ENCODE assay signal across 8 mouse cellular contexts in genomic region chr11:59201216-59202002, GRCm38 (mm10). TPM values are rescaled to one million over a fixed set of nuclear protein-coding genes. Genes with fewer than 3 reads are reported as not detected.
A peak's percentile ranks its signal among the peaks of the same experiment; 100 is the strongest.
DNase-seq lines count a peak whose midpoint lies in the region; ATAC-seq and TF ChIP-seq lines count a peak whose summit lies in the region.

No protein-coding gene starts in this region.

- H3K27ac ChIP-seq in left cerebral cortex, adult 2 months, result no peak overlapping the region; the same call in 1 of the 2 replicates
- peak overlapping the region; percentile 85 for H3K27ac ChIP-seq in embryonic facial prominence, embryonic 10.5 days (replicated peaks)
- peak overlapping the region; percentile 64 for H3K27ac ChIP-seq in intestine, postnatal 0 days (ENCODE audit: low read depth, low read length)
- H3K27ac ChIP-seq in neural tube, embryonic 14.5 days (ENCODE audit: low read depth, low read length), result no peak overlapping the region

- intact Hi-C loops in left cerebral cortex, adult 2 months (cut with DNase I), result loop anchor here (1.0 kb wide), 1 partner anchor 10 kb away; no protein-coding TSS in a partner anchor

- no peak for ATAC-seq in intestine, postnatal 0 days
- no peak for ATAC-seq in neural tube, embryonic 14.5 days (ENCODE audit: low read depth)

- DNase-seq in left cerebral cortex, adult 2 months (ENCODE audit: extremely low spot score in 1 of 2, low spot score in 2 of 2), result no peak
- DNase-seq in left cerebral cortex, adult 9 months (ENCODE audit: low spot score in 2 of 2), result no peak
- no peak for DNase-seq in embryonic facial prominence, embryonic 10.5 days (ENCODE audit: low spot score)
- DNase-seq in urinary bladder, postnatal 14 days (ENCODE audit: low spot score), result no peak
- DNase-seq in frontal cortex, adult 2 months (ENCODE audit: extremely low spot score in 1 of 2, low spot score in 1 of 2), result no peak
- no peak for DNase-seq in cerebellum, postnatal 14 days

- TF ChIP-seq CTCF in left cerebral cortex, adult 2 months (IDR thresholded peaks at IDR 0.05), result no peak
- TF ChIP-seq CTCF in intestine, postnatal 0 days (IDR thresholded peaks at IDR 0.05; ENCODE audit: low read depth), result no peak

- H3K4me2 ChIP-seq in intestine, postnatal 0 days (replicated peaks; ENCODE audit: low read depth), result peak overlapping the region; percentile 87
- peak overlapping the region; percentile 91 for H3K4me2 ChIP-seq in neural tube, embryonic 14.5 days (ENCODE audit: low read depth, low read length)

- H3K27me3 ChIP-seq in embryonic facial prominence, embryonic 10.5 days (replicated peaks; ENCODE audit: low read depth, poor library complexity, severe bottlenecking), result no peaks in the 10 kb centered on the region
- H3K27me3 ChIP-seq in intestine, postnatal 0 days (replicated peaks; ENCODE audit: control insufficient read depth, insufficient read depth, low read length), result no peaks in the 10 kb centered on the region
- H3K27me3 ChIP-seq in neural tube, embryonic 14.5 days (ENCODE audit: control insufficient read depth, insufficient read depth, low read length), result no peaks in the 10 kb centered on the region

- H3K36me3 ChIP-seq in embryonic facial prominence, embryonic 10.5 days (replicated peaks), result peaks cover 43% of the 10 kb centered on the region
- H3K36me3 ChIP-seq in intestine, postnatal 0 days (ENCODE audit: control insufficient read depth, insufficient read depth), result peaks cover 21% of the 10 kb centered on the region
- peaks cover 7% of the 10 kb centered on the region for H3K36me3 ChIP-seq in neural tube, embryonic 14.5 days (ENCODE audit: control insufficient read depth, insufficient read depth, low read length)

- peak overlapping the region; percentile 72 for H3K4me3 ChIP-seq in left cerebral cortex, adult 2 months
- H3K4me3 ChIP-seq in embryonic facial prominence, embryonic 10.5 days, result peak overlapping the region; percentile 83
- peak overlapping the region; percentile 92 for H3K4me3 ChIP-seq in intestine, postnatal 0 days (ENCODE audit: low read depth, low read length)
- H3K4me3 ChIP-seq in neural tube, embryonic 14.5 days (ENCODE audit: low read depth, low read length), result peak overlapping the region; percentile 84

- WGBS in embryonic facial prominence, embryonic 10.5 days, result 36% methylated on average over 16 of the region's 16 CpGs
- WGBS in intestine, postnatal 0 days, result 25% methylated on average over 16 of the region's 16 CpGs
- 32% methylated on average over 16 of the region's 16 CpGs for WGBS in neural tube, embryonic 14.5 days

- no peaks in the 10 kb centered on the region for H3K9me3 ChIP-seq in embryonic facial prominence, embryonic 10.5 days
- no peaks in the 10 kb centered on the region for H3K9me3 ChIP-seq in intestine, postnatal 0 days (ENCODE audit: control insufficient read depth)
- H3K9me3 ChIP-seq in neural tube, embryonic 14.5 days (ENCODE audit: control insufficient read depth, low read length), result no peaks in the 10 kb centered on the region

- peaks cover 17% of the 10 kb centered on the region for H3K4me1 ChIP-seq in embryonic facial prominence, embryonic 10.5 days
- H3K4me1 ChIP-seq in intestine, postnatal 0 days (replicated peaks; ENCODE audit: control insufficient read depth, insufficient read depth, low read length), result peaks cover 9% of the 10 kb centered on the region; the same call in 1 of the 2 replicates
- H3K4me1 ChIP-seq in neural tube, embryonic 14.5 days (ENCODE audit: control insufficient read depth, insufficient read depth, low read length), result peaks cover 13% of the 10 kb centered on the region

- H3K9ac ChIP-seq in intestine, postnatal 0 days (ENCODE audit: low read depth, low read length), result peak overlapping the region; percentile 81
- peak overlapping the region; percentile 78; the same call in 1 of the 2 replicates for H3K9ac ChIP-seq in neural tube, embryonic 14.5 days (replicated peaks; ENCODE audit: low read depth, low read length)

RNA-seq across cellular contexts. Expression of gene Mrpl55, which starts 0.9 kb away (rescaled TPM):
- 10 to 100 TPM; 33.8 to 33.9 TPM for total RNA-seq in left cerebral cortex, adult 2 months (2021)
- polyA plus RNA-seq in embryonic facial prominence, embryonic 10.5 days (2016; fragmentation: Nextera tagmentation; extraction: Ambion mirVana), result 119 and 128 TPM in 2 replicates
- polyA plus RNA-seq in intestine, postnatal 0 days (2015; fragmentation: Nextera tagmentation; extraction: Ambion mirVana), result 87.1 and 96.5 TPM in 2 replicates
- polyA plus RNA-seq in neural tube, embryonic 14.5 days (2014; fragmentation: Nextera tagmentation; extraction: Ambion mirVana), result 97.4 and 108 TPM in 2 replicates
- polyA plus RNA-seq in frontal cortex, adult 2 months (2012; rRNA removed), result 48.7 and 58.2 TPM in 2 replicates

RNA-seq across cellular contexts. Expression of gene 2310033P09Rik, which starts 6.7 kb away (rescaled TPM):
- 10 to 100 TPM; 21.0 to 23.6 TPM for total RNA-seq in left cerebral cortex, adult 2 months (2021)
- polyA plus RNA-seq in embryonic facial prominence, embryonic 10.5 days (2016; fragmentation: Nextera tagmentation; extraction: Ambion mirVana), result 43.9 and 46.0 TPM in 2 replicates
- polyA plus RNA-seq in intestine, postnatal 0 days (2015; fragmentation: Nextera tagmentation; extraction: Ambion mirVana), result 24.1 and 30.6 TPM in 2 replicates
- 22.4 and 25.4 TPM in 2 replicates for polyA plus RNA-seq in neural tube, embryonic 14.5 days (2014; fragmentation: Nextera tagmentation; extraction: Ambion mirVana)
- 33.2 and 35.6 TPM in 2 replicates for polyA plus RNA-seq in frontal cortex, adult 2 months (2012; rRNA removed)

RNA-seq across cellular contexts. Expression of gene Guk1, which starts 9.4 kb away (rescaled TPM):
- total RNA-seq in left cerebral cortex, adult 2 months (2021), result 100 to 1,000 TPM; 135 TPM
- polyA plus RNA-seq in embryonic facial prominence, embryonic 10.5 days (2016; fragmentation: Nextera tagmentation; extraction: Ambion mirVana), result 133 and 146 TPM in 2 replicates
- polyA plus RNA-seq in intestine, postnatal 0 days (2015; fragmentation: Nextera tagmentation; extraction: Ambion mirVana), result 110 and 119 TPM in 2 replicates
- 224 and 266 TPM in 2 replicates for polyA plus RNA-seq in neural tube, embryonic 14.5 days (2014; fragmentation: Nextera tagmentation; extraction: Ambion mirVana)
- 232 and 250 TPM in 2 replicates for polyA plus RNA-seq in frontal cortex, adult 2 months (2012; rRNA removed)

RNA-seq across cellular contexts. Expression of gene Gjc2, which starts 18.4 kb away (rescaled TPM):
- 1 to 10 TPM; 7.4 to 8.0 TPM for total RNA-seq in left cerebral cortex, adult 2 months (2021)
- polyA plus RNA-seq in embryonic facial prominence, embryonic 10.5 days (2016; fragmentation: Nextera tagmentation; extraction: Ambion mirVana), result 0.15 TPM in 1 of 2 replicates, not detected in the other
- polyA plus RNA-seq in intestine, postnatal 0 days (2015; fragmentation: Nextera tagmentation; extraction: Ambion mirVana), result 2.2 and 2.3 TPM in 2 replicates
- polyA plus RNA-seq in neural tube, embryonic 14.5 days (2014; fragmentation: Nextera tagmentation; extraction: Ambion mirVana), result 0.12 TPM in 1 of 2 replicates, not detected in the other
- 13.8 and 16.7 TPM in 2 replicates for polyA plus RNA-seq in frontal cortex, adult 2 months (2012; rRNA removed)

RNA-seq across cellular contexts. Expression of gene Arf1, which starts 26.7 kb away (rescaled TPM):
- 100 to 1,000 TPM; 409 to 423 TPM for total RNA-seq in left cerebral cortex, adult 2 months (2021)
- polyA plus RNA-seq in embryonic facial prominence, embryonic 10.5 days (2016; fragmentation: Nextera tagmentation; extraction: Ambion mirVana), result 645 and 651 TPM in 2 replicates
- 574 and 605 TPM in 2 replicates for polyA plus RNA-seq in intestine, postnatal 0 days (2015; fragmentation: Nextera tagmentation; extraction: Ambion mirVana)
- 617 and 621 TPM in 2 replicates for polyA plus RNA-seq in neural tube, embryonic 14.5 days (2014; fragmentation: Nextera tagmentation; extraction: Ambion mirVana)
- 593 and 603 TPM in 2 replicates for polyA plus RNA-seq in frontal cortex, adult 2 months (2012; rRNA removed)

Comparison
In these comparisons a context has a peak if more than half of its experiments do, and no peak if none do; other contexts are left out.
1. H3K27ac ChIP-seq: peak in embryonic facial prominence, embryonic 10.5 days (single experiment) and intestine, postnatal 0 days (single experiment); none in left cerebral cortex, adult 2 months (single experiment) and neural tube, embryonic 14.5 days (single experiment).
2. Peak in every context shown above with its lines, with median percentiles within 50 percentile points of each other: H3K4me3 ChIP-seq.